22 mouse cellular contexts compared by ENCODE assay signal in the genomic region with DNA sequence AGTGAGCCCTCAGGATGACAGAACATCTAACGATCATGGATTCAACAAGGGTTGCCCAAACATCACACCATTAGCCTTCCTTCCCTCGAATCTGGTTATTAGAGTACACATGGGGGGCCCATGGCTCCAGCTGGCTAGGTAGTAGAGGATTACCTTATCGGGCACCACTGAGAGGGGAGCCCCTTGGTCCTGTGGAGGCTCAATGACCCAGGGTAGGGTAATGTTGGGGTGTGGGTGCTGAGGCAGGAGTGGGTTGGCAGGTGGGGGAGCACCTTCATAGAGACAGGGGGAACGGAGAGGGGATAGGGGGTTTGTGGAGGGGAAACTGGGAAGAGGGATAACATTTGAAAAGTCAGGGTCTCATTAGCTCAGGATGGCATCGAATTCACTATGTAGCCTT. TPM values are rescaled to one million over a fixed set of nuclear protein-coding genes. Genes with fewer than 3 reads are reported as not detected.
DNase-seq lines count a peak whose midpoint lies in the region; ATAC-seq lines count a peak whose summit lies in the region.
"Had no signal": no experiment of that assay in that cellular context is flagged by ENCODE, and none has a peak within 500 bp of the region (broad histone marks: within the 10 kb centered on the region; RNA-seq: fewer than 3 reads in every experiment).

No protein-coding gene starts in this region.

- H3K4me3 ChIP-seq in embryonic facial prominence, embryonic 15.5 days (replicated peaks) = no peak overlapping the region
- H3K4me3 ChIP-seq in embryonic facial prominence, embryonic 10.5 days = no peak overlapping the region
- H3K4me3 ChIP-seq in kidney, embryonic 15.5 days (replicated peaks) = no peak overlapping the region
- H3K4me3 ChIP-seq in liver, embryonic 11.5 days (ENCODE audit: low read depth, low read length) = no peak overlapping the region
- H3K4me3 ChIP-seq in liver, embryonic 12.5 days = no peak overlapping the region
- H3K4me3 ChIP-seq in brown adipose tissue, adult 24 weeks (ENCODE audit: insufficient read depth, low read depth, low read length) = no peak overlapping the region
- H3K4me3 ChIP-seq: embryonic facial prominence, embryonic 13.5 days; forebrain, embryonic 13.5 days; heart, embryonic 13.5 days; hindbrain, embryonic 15.5 days had no signal

- H3K9ac ChIP-seq in embryonic facial prominence, embryonic 15.5 days = no peak overlapping the region
- H3K9ac ChIP-seq in kidney, embryonic 15.5 days = no peak overlapping the region
- H3K9ac ChIP-seq in liver, embryonic 11.5 days (ENCODE audit: low read depth, low read length) = no peak overlapping the region
- no peak overlapping the region for H3K9ac ChIP-seq in liver, embryonic 12.5 days
- H3K9ac ChIP-seq: embryonic facial prominence, embryonic 13.5 days; forebrain, embryonic 13.5 days; forebrain, postnatal 0 days; heart, embryonic 13.5 days; hindbrain, embryonic 15.5 days had no signal

- no peaks in the 10 kb centered on the region for H3K27me3 ChIP-seq in embryonic facial prominence, embryonic 15.5 days
- no peaks in the 10 kb centered on the region for H3K27me3 ChIP-seq in embryonic facial prominence, embryonic 10.5 days (replicated peaks; ENCODE audit: low read depth, poor library complexity, severe bottlenecking)
- no peaks in the 10 kb centered on the region for H3K27me3 ChIP-seq in kidney, embryonic 15.5 days
- no peaks in the 10 kb centered on the region for H3K27me3 ChIP-seq in liver, embryonic 11.5 days (replicated peaks; ENCODE audit: control insufficient read depth, insufficient read depth, low read length)
- peaks cover 15% of the 10 kb centered on the region for H3K27me3 ChIP-seq in liver, embryonic 12.5 days (replicated peaks)
- H3K27me3 ChIP-seq: embryonic facial prominence, embryonic 13.5 days; forebrain, embryonic 13.5 days; hindbrain, embryonic 15.5 days had no signal

- peaks cover 9% of the 10 kb centered on the region for H3K4me1 ChIP-seq in embryonic facial prominence, embryonic 15.5 days
- H3K4me1 ChIP-seq in embryonic facial prominence, embryonic 10.5 days = 0 out of 2 replicates have a peak, but pooled peaks cover 4% of the 10 kb centered on the region
- H3K4me1 ChIP-seq in kidney, embryonic 15.5 days = 0 out of 2 replicates have a peak, but pooled peaks cover 3% of the 10 kb centered on the region
- H3K4me1 ChIP-seq in liver, embryonic 11.5 days (replicated peaks; ENCODE audit: control insufficient read depth, insufficient read depth, low read length) = no peaks in the 10 kb centered on the region
- peaks cover 3% of the 10 kb centered on the region; the same call in 1 of the 2 replicates for H3K4me1 ChIP-seq in liver, embryonic 12.5 days
- peaks cover 33% of the 10 kb centered on the region for H3K4me1 ChIP-seq in brown adipose tissue, adult 24 weeks (ENCODE audit: control insufficient read depth, insufficient read depth, insufficient read length, low read length)

- no peaks in the 10 kb centered on the region for H3K9me3 ChIP-seq in embryonic facial prominence, embryonic 15.5 days (replicated peaks)
- no peaks in the 10 kb centered on the region for H3K9me3 ChIP-seq in embryonic facial prominence, embryonic 10.5 days
- H3K9me3 ChIP-seq in kidney, embryonic 15.5 days (replicated peaks) = no peaks in the 10 kb centered on the region
- no peaks in the 10 kb centered on the region for H3K9me3 ChIP-seq in liver, embryonic 11.5 days (ENCODE audit: control insufficient read depth, low read length)
- no peaks in the 10 kb centered on the region for H3K9me3 ChIP-seq in liver, embryonic 12.5 days (replicated peaks)
- H3K9me3 ChIP-seq: embryonic facial prominence, embryonic 13.5 days; forebrain, embryonic 13.5 days; G1E; heart, embryonic 13.5 days; hindbrain, embryonic 15.5 days had no signal

- no peak overlapping the region for H3K4me2 ChIP-seq in embryonic facial prominence, embryonic 15.5 days (replicated peaks)
- H3K4me2 ChIP-seq in kidney, embryonic 15.5 days = no peak overlapping the region
- no peak overlapping the region for H3K4me2 ChIP-seq in liver, embryonic 11.5 days
- no peak overlapping the region for H3K4me2 ChIP-seq in liver, embryonic 12.5 days
- H3K4me2 ChIP-seq: embryonic facial prominence, embryonic 13.5 days; forebrain, embryonic 13.5 days; heart, embryonic 13.5 days; hindbrain, embryonic 15.5 days had no signal

- no peak for DNase-seq in embryonic facial prominence, embryonic 10.5 days (ENCODE audit: low spot score)
- DNase-seq in kidney, adult 11 months = no peak
- DNase-seq in liver, embryonic 11.5 days (ENCODE audit: low spot score) = peak; percentile 15
- DNase-seq: adrenal gland, adult 8-10 months; adrenal gland, postnatal 36 days; B cell, adult 2 months; cerebellum, adult 11 months; cerebellum, adult 8-10 months; cerebellum, postnatal 14 days; forebrain, postnatal 0 days; gastrocnemius, postnatal 25 days; heart, adult 18-20 months had no signal

- no peaks in the 10 kb centered on the region for H3K36me3 ChIP-seq in embryonic facial prominence, embryonic 15.5 days
- no peaks in the 10 kb centered on the region for H3K36me3 ChIP-seq in embryonic facial prominence, embryonic 10.5 days (replicated peaks)
- no peaks in the 10 kb centered on the region for H3K36me3 ChIP-seq in kidney, embryonic 15.5 days
- H3K36me3 ChIP-seq in liver, embryonic 11.5 days (ENCODE audit: control insufficient read depth, insufficient read depth, low read length) = no peaks in the 10 kb centered on the region
- H3K36me3 ChIP-seq in liver, embryonic 12.5 days = no peaks in the 10 kb centered on the region
- H3K36me3 ChIP-seq: embryonic facial prominence, embryonic 13.5 days; G1E; heart, embryonic 13.5 days; hindbrain, embryonic 15.5 days had no signal

- no peak for ATAC-seq in embryonic facial prominence, embryonic 15.5 days (ENCODE audit: insufficient number of reproducible peaks, low FRiP score, low TSS enrichment, low read depth)
- no peak for ATAC-seq in kidney, embryonic 15.5 days (replicated peaks; ENCODE audit: low FRiP score)
- no peak for ATAC-seq in liver, embryonic 11.5 days (replicated peaks; ENCODE audit: low FRiP score)
- ATAC-seq in liver, embryonic 12.5 days = no peak
- ATAC-seq: CD4-positive, CD25-positive, alpha-beta regulatory T cell, adult 4 months; forebrain, embryonic 13.5 days; forebrain, postnatal 0 days had no signal

- peak overlapping the region; percentile 71; the same call in 1 of the 2 replicates for H3K27ac ChIP-seq in embryonic facial prominence, embryonic 15.5 days (replicated peaks)
- H3K27ac ChIP-seq in embryonic facial prominence, embryonic 10.5 days (replicated peaks) = no peak overlapping the region
- peak overlapping the region; percentile 76; the same call in 1 of the 2 replicates for H3K27ac ChIP-seq in kidney, embryonic 15.5 days
- no peak overlapping the region for H3K27ac ChIP-seq in liver, embryonic 11.5 days (ENCODE audit: low read depth, low read length)
- H3K27ac ChIP-seq in liver, embryonic 12.5 days = no peak overlapping the region
- H3K27ac ChIP-seq in brown adipose tissue, adult 24 weeks (replicated peaks; ENCODE audit: low read depth, low read length) = peak overlapping the region; percentile 97
- H3K27ac ChIP-seq: forebrain, embryonic 13.5 days; heart, embryonic 13.5 days had no signal

- 69% methylated on average over 5 of the region's 5 CpGs for WGBS in embryonic facial prominence, embryonic 15.5 days
- 94% methylated on average over 5 of the region's 5 CpGs for WGBS in embryonic facial prominence, embryonic 10.5 days
- 86% methylated on average over 5 of the region's 5 CpGs for WGBS in kidney, embryonic 15.5 days
- WGBS in liver, embryonic 11.5 days = 83% methylated on average over 5 of the region's 5 CpGs
- 63% methylated on average over 5 of the region's 5 CpGs for whole genome bisulfite sequencing in liver, embryonic 12.5 days (ENCODE audit: insufficient replicate concordance)

RNA-seq across cellular contexts. Expression of gene Snrk, which starts 6.1 kb away (rescaled TPM):
- polyA plus RNA-seq in embryonic facial prominence, embryonic 15.5 days (2015; fragmentation: Nextera tagmentation; extraction: Ambion mirVana) = 61.5 and 63.1 TPM in 2 replicates
- polyA plus RNA-seq in embryonic facial prominence, embryonic 10.5 days (2016; fragmentation: Nextera tagmentation; extraction: Ambion mirVana) = 33.2 and 34.8 TPM in 2 replicates
- 59.8 and 62.7 TPM in 2 replicates for polyA plus RNA-seq in kidney, embryonic 15.5 days (2015; fragmentation: Nextera tagmentation; extraction: Ambion mirVana)
- 27.0 and 34.1 TPM in 2 replicates for polyA plus RNA-seq in liver, embryonic 11.5 days (2014; fragmentation: Nextera tagmentation; extraction: Ambion mirVana)
- polyA plus RNA-seq in liver, embryonic 12.5 days (2016; fragmentation: Nextera tagmentation; extraction: Ambion mirVana) = 23.6 and 25.8 TPM in 2 replicates
- polyA plus RNA-seq in brown adipose tissue, adult 24 weeks (2012; ENCODE audit: insufficient read depth, insufficient read length, missing spikeins) = 78.1 and 111 TPM in 2 replicates

Comparison
In these comparisons a context has a peak if more than half of its experiments do, and no peak if none do; other contexts are left out.
1. H3K27ac ChIP-seq: peak in embryonic facial prominence, embryonic 15.5 days (single experiment), kidney, embryonic 15.5 days (single experiment) and brown adipose tissue, adult 24 weeks (single experiment); none in embryonic facial prominence, embryonic 10.5 days (single experiment), liver, embryonic 11.5 days (single experiment) and liver, embryonic 12.5 days (single experiment).